Mouse (Mus musculus): ENCODE data around the gene Lmln. TPM values are rescaled to one million over a fixed set of nuclear protein-coding genes. Genes with fewer than 3 reads are reported as not detected.

The Lmln gene
- total RNA-seq, 4 experiments from 2014 or later, result 1.5 to 5.4 (median 2.1) TPM

Small RNA genes within 50 kb of the gene (microRNA-seq; reads per million reads assigned to microRNA genes)
- not detected for gene Gm22231
- 8.4 reads per million, percentile 22 among the genes with 10 or more reads in this experiment for gene Mir1947

Other genes starting within 250 kb of the Lmln start
- gene Fyttd1, start 185.0 kb upstream of the Lmln start, total RNA-seq (2022), result 100 to 1,000 TPM in 3 of 4 experiments, 10 to 100 TPM in 1; 94.2 to 123 (median 109) TPM
- gene Rubcn, start 184.8 kb upstream of the Lmln start, total RNA-seq (2022), result 10 to 100 TPM; 30.7 to 37.0 (median 34.2) TPM
- gene Lrch3, start 148.4 kb upstream of the Lmln start, total RNA-seq (2022), result 10 to 100 TPM; 21.5 to 26.3 (median 22.7) TPM
- 1 to 10 TPM in 1 of 4 experiments, under 1 TPM in 3; 0.31 to 1.6 (median 0.45) TPM for gene Iqcg, start 6.3 kb upstream of the Lmln start, total RNA-seq (2022)
- gene Rpl35a, start 6.1 kb upstream of the Lmln start, total RNA-seq (2022), result 100 to 1,000 TPM; 282 to 337 (median 300) TPM
- 10 to 100 TPM; 16.1 to 21.6 (median 17.0) TPM for gene Osbpl11, start 122.5 kb downstream of the Lmln start, total RNA-seq (2022)
- gene Snx4, start 188.9 kb downstream of the Lmln start, total RNA-seq (2022), result 10 to 100 TPM; 20.3 to 25.2 (median 22.8) TPM

All from heart, adult 8-10 months (tissue).